In genomic region chr4:105969628-105970027, GRCm38 (mm10) we compare ENCODE assay signal across 10 mouse cellular contexts.
DNase-seq lines count a peak whose midpoint lies in the region; ATAC-seq and TF ChIP-seq lines count a peak whose summit lies in the region.
"Had no signal": no experiment of that assay in that cellular context is flagged by ENCODE, and none has a peak within 500 bp of the region (broad histone marks: within the 10 kb centered on the region; RNA-seq: fewer than 3 reads in every experiment).

No protein-coding gene starts in this region.

- TF ChIP-seq EP300 in liver, postnatal 0 days (IDR thresholded peaks at IDR 0.05; ENCODE audit: low read depth), result no peak

- no peaks in the 10 kb centered on the region for H3K36me3 ChIP-seq in kidney, postnatal 0 days (ENCODE audit: insufficient read depth, low read length)
- H3K36me3 ChIP-seq in limb, embryonic 11.5 days (ENCODE audit: control insufficient read depth, insufficient read depth, low read length), result no peaks in the 10 kb centered on the region
- no peaks in the 10 kb centered on the region for H3K36me3 ChIP-seq in liver, postnatal 0 days (replicated peaks; ENCODE audit: insufficient read depth, low read length)
- H3K36me3 ChIP-seq: heart, embryonic 15.5 days; liver, embryonic 13.5 days had no signal

- no peaks in the 10 kb centered on the region for H3K9me3 ChIP-seq in kidney, postnatal 0 days (replicated peaks; ENCODE audit: low read length)
- H3K9me3 ChIP-seq in limb, embryonic 11.5 days (ENCODE audit: control insufficient read depth, low read length), result no peaks in the 10 kb centered on the region
- no peaks in the 10 kb centered on the region for H3K9me3 ChIP-seq in liver, postnatal 0 days (ENCODE audit: low read length)
- H3K9me3 ChIP-seq: heart, embryonic 15.5 days; liver, embryonic 13.5 days had no signal

- no peak overlapping the region for H3K4me2 ChIP-seq in kidney, postnatal 0 days (ENCODE audit: low read length)
- H3K4me2 ChIP-seq in limb, embryonic 11.5 days (ENCODE audit: low read depth, severe bottlenecking), result no peak overlapping the region
- no peak overlapping the region for H3K4me2 ChIP-seq in liver, postnatal 0 days (ENCODE audit: low read depth, low read length)
- H3K4me2 ChIP-seq: heart, embryonic 15.5 days; liver, embryonic 13.5 days had no signal

- no peak overlapping the region for H3K9ac ChIP-seq in kidney, postnatal 0 days (ENCODE audit: low read depth, low read length)
- 0 out of 2 replicates have a peak overlapping the region, but pooled peaks have one; percentile 19 for H3K9ac ChIP-seq in limb, embryonic 11.5 days (ENCODE audit: low read length)
- H3K9ac ChIP-seq in liver, postnatal 0 days (replicated peaks), result no peak overlapping the region
- H3K9ac ChIP-seq: heart, embryonic 15.5 days; liver, embryonic 13.5 days had no signal

- TF ChIP-seq CTCF in kidney, postnatal 0 days (IDR thresholded peaks at IDR 0.05; ENCODE audit: low read depth), result no peak
- no peak for TF ChIP-seq CTCF in liver, postnatal 0 days (IDR thresholded peaks at IDR 0.05; ENCODE audit: low read depth)

- H3K4me3 ChIP-seq in kidney, postnatal 0 days (replicated peaks; ENCODE audit: low read depth, low read length), result no peak overlapping the region
- no peak overlapping the region for H3K4me3 ChIP-seq in limb, embryonic 11.5 days (ENCODE audit: low read depth, low read length)
- no peak overlapping the region for H3K4me3 ChIP-seq in liver, postnatal 0 days (ENCODE audit: low read depth, low read length)
- H3K4me3 ChIP-seq: heart, embryonic 15.5 days; liver, embryonic 13.5 days had no signal

- DNase-seq in kidney, postnatal 0 days (ENCODE audit: low spot score), result peak; percentile 73
- DNase-seq in kidney, adult 8-10 months, result no peak
- peak; percentile 21 to 91 for DNase-seq in adrenal gland, adult (ENCODE audit: inconsistent age in 2 of 2, low spot score in 1 of 2)
- peak; percentile 67 for DNase-seq in adrenal gland, postnatal 14 days
- DNase-seq in limb, embryonic 11.5 days (ENCODE audit: low spot score), result peak; percentile 69
- DNase-seq in liver, postnatal 0 days, result no peak
- DNase-seq in cerebellum, postnatal 4 days (ENCODE audit: low spot score in 2 of 2), result no peak
- DNase-seq: liver, embryonic 13.5 days; spleen, adult 18-20 months had no signal

- 0 out of 2 replicates have a peak, but pooled peaks cover 3% of the 10 kb centered on the region for H3K4me1 ChIP-seq in kidney, postnatal 0 days (replicated peaks; ENCODE audit: insufficient read depth, low read length)
- H3K4me1 ChIP-seq in limb, embryonic 11.5 days (ENCODE audit: control insufficient read depth, insufficient read depth, low read length), result peaks cover 11% of the 10 kb centered on the region
- H3K4me1 ChIP-seq in liver, postnatal 0 days (ENCODE audit: insufficient read depth), result peaks cover 2% of the 10 kb centered on the region; the same call in 1 of the 2 replicates
- H3K4me1 ChIP-seq: heart, embryonic 15.5 days; liver, embryonic 13.5 days had no signal

- no peaks in the 10 kb centered on the region for H3K27me3 ChIP-seq in kidney, postnatal 0 days (ENCODE audit: insufficient read depth, low read length)
- H3K27me3 ChIP-seq in limb, embryonic 11.5 days (ENCODE audit: control insufficient read depth, insufficient read depth, low read length), result no peaks in the 10 kb centered on the region
- no peaks in the 10 kb centered on the region for H3K27me3 ChIP-seq in liver, postnatal 0 days (ENCODE audit: insufficient read depth, low read length)
- H3K27me3 ChIP-seq: heart, embryonic 15.5 days; liver, embryonic 13.5 days had no signal

- ATAC-seq in kidney, postnatal 0 days (replicated peaks; ENCODE audit: low FRiP score, low read depth), result no peak
- no peak for ATAC-seq in limb, embryonic 11.5 days (ENCODE audit: insufficient number of reproducible peaks, low FRiP score, low TSS enrichment, low read depth)
- ATAC-seq in liver, postnatal 0 days, result no peak

- no peak overlapping the region for H3K27ac ChIP-seq in kidney, postnatal 0 days
- no peak overlapping the region for H3K27ac ChIP-seq in limb, embryonic 11.5 days (replicated peaks; ENCODE audit: low read depth, low read length)
- no peak overlapping the region for H3K27ac ChIP-seq in liver, postnatal 0 days (ENCODE audit: low read depth)
- H3K27ac ChIP-seq: heart, embryonic 15.5 days; liver, embryonic 13.5 days had no signal

- 11% methylated on average over 2 of the region's 2 CpGs for WGBS in kidney, postnatal 0 days
- 0% methylated on average over 2 of the region's 2 CpGs for WGBS in limb, embryonic 11.5 days
- 54% methylated on average over 2 of the region's 2 CpGs for WGBS in liver, postnatal 0 days (ENCODE audit: insufficient replicate concordance)

Comparison
In these comparisons a context has a peak if more than half of its experiments do, and no peak if none do; other contexts are left out.
1. DNase-seq: peak in kidney, postnatal 0 days (single experiment), adrenal gland, adult (2 of 2), adrenal gland, postnatal 14 days (single experiment) and limb, embryonic 11.5 days (single experiment); none in kidney, adult 8-10 months (0 of 2), liver, postnatal 0 days (single experiment) and cerebellum, postnatal 4 days (0 of 2).